Mouse (Mus musculus): ENCODE measurements around the gene AF067063. TPM values are rescaled to one million over a fixed set of nuclear protein-coding genes. Genes with fewer than 3 reads are reported as not detected.

AF067063 gene
- polyA plus RNA-seq, 1 experiment from 2014 or later: not detected

GRCm38 (mm10) chr13:119792791-119793404 lies 37.1 kb downstream of the AF067063 start:
- no peak for ATAC-seq
- Histone ChIP-seq H3K27ac (no peak overlapping the region), H3K4me1 (peaks cover 35% of the 10 kb centered on the region), H3K9me3 (replicated peaks) (no peaks in the 10 kb centered on the region), H3K4me2 (no peak overlapping the region), H3K4me3 (no peak overlapping the region), H3K36me3 (peaks cover 12% of the 10 kb centered on the region), H3K27me3 (replicated peaks) (no peaks in the 10 kb centered on the region), H3K9ac (no peak overlapping the region)
- WGBS (ENCODE audit: insufficient replicate concordance): 40% methylated on average over 5 of the region's 5 CpGs

GRCm38 (mm10) chr13:119791580-119792135 lies 38.4 kb downstream of the AF067063 start:
- Histone ChIP-seq H3K4me1 (peaks cover 38% of the 10 kb centered on the region), H3K9me3 (replicated peaks) (no peaks in the 10 kb centered on the region), H3K9ac (peak overlapping the region; percentile 94), H3K27me3 (replicated peaks) (no peaks in the 10 kb centered on the region), H3K36me3 (peaks cover 23% of the 10 kb centered on the region), H3K4me2 (peak overlapping the region; percentile 92), H3K4me3 (peak overlapping the region; percentile 91), H3K27ac (peak overlapping the region; percentile 89)
- ATAC-seq: no peak
- 3% methylated on average over 18 of the region's 18 CpGs for WGBS (ENCODE audit: insufficient replicate concordance)

GRCm38 (mm10) chr13:119790761-119791579 lies 39.0 kb downstream of the AF067063 start, which contains the start of gene Zfp131:
Gene Zfp131 (minus strand): TSS chr13:119790889.
- H3K9ac ChIP-seq: peak within 1 kb of the TSS; percentile 94
- peak within 1 kb of the TSS; percentile 91 for H3K4me3 ChIP-seq
- H3K27me3 ChIP-seq (replicated peaks): no peaks in the 10 kb centered on the region
- H3K4me1 ChIP-seq: peaks cover 39% of the 10 kb centered on the region
- ATAC-seq: peak; percentile 97
- under 1% methylated on average over 64 of the region's 86 CpGs for WGBS (ENCODE audit: insufficient replicate concordance)
- peak within 1 kb of the TSS; percentile 89 for H3K27ac ChIP-seq
- peak within 1 kb of the TSS; percentile 92 for H3K4me2 ChIP-seq
- H3K36me3 ChIP-seq: peaks cover 28% of the 10 kb centered on the region
- H3K9me3 ChIP-seq (replicated peaks): no peaks in the 10 kb centered on the region

GRCm38 (mm10) chr13:119789851-119790717 lies 39.9 kb downstream of the AF067063 start:
- peak overlapping the region; percentile 94 for H3K9ac ChIP-seq
- H3K4me2 ChIP-seq: peak overlapping the region; percentile 92
- ATAC-seq: peak; percentile 66
- whole genome bisulfite sequencing (ENCODE audit: insufficient replicate concordance): under 1% methylated on average over 55 of the region's 66 CpGs
- peak overlapping the region; percentile 91 for H3K4me3 ChIP-seq
- H3K27me3 ChIP-seq (replicated peaks): no peaks in the 10 kb centered on the region
- peak overlapping the region; percentile 89 for H3K27ac ChIP-seq
- H3K36me3 ChIP-seq: peaks cover 37% of the 10 kb centered on the region
- H3K9me3 ChIP-seq (replicated peaks): no peaks in the 10 kb centered on the region
- peaks cover 39% of the 10 kb centered on the region for H3K4me1 ChIP-seq

- no peak for ATAC-seq
- peaks cover 89% of the 10 kb centered on the region for H3K36me3 ChIP-seq
- no peak overlapping the region for H3K9ac ChIP-seq
- H3K4me2 ChIP-seq: no peak overlapping the region
- H3K4me3 ChIP-seq: no peak overlapping the region
- 72% methylated on average over 4 of the region's 4 CpGs for WGBS (ENCODE audit: insufficient replicate concordance)
- peaks cover 5% of the 10 kb centered on the region for H3K4me1 ChIP-seq
- H3K27me3 ChIP-seq (replicated peaks): no peaks in the 10 kb centered on the region
- no peaks in the 10 kb centered on the region for H3K9me3 ChIP-seq (replicated peaks)
- H3K27ac ChIP-seq: no peak overlapping the region
These were observed 46.4 kb downstream of the AF067063 start for GRCm38 (mm10) chr13:119783581-119783980.

Other genes with a start within 250 kb of the AF067063 start
- gene Ccl28, start 206.4 kb downstream of the AF067063 start, polyA plus RNA-seq (2016; fragmentation: Nextera tagmentation; extraction: Ambion mirVana): not detected in 2 replicates
- 105 and 111 TPM in 2 replicates for gene Hmgcs1, start 139.8 kb downstream of the AF067063 start, polyA plus RNA-seq (2016; fragmentation: Nextera tagmentation; extraction: Ambion mirVana)
- gene Nim1k, start 74.3 kb downstream of the AF067063 start, polyA plus RNA-seq (2016; fragmentation: Nextera tagmentation; extraction: Ambion mirVana): 0.07 and 0.23 TPM in 2 replicates
- 25.5 and 28.4 TPM in 2 replicates for gene Zfp131, start 39.3 kb downstream of the AF067063 start, polyA plus RNA-seq (2016; fragmentation: Nextera tagmentation; extraction: Ambion mirVana)
- not detected in 2 replicates for gene D13Ertd608e, start 5.8 kb upstream of the AF067063 start, polyA plus RNA-seq (2016; fragmentation: Nextera tagmentation; extraction: Ambion mirVana)
- not detected in 2 replicates for gene Tcstv1, start 64.6 kb upstream of the AF067063 start, polyA plus RNA-seq (2016; fragmentation: Nextera tagmentation; extraction: Ambion mirVana)
- gene Gm21761, start 99.1 kb upstream of the AF067063 start, polyA plus RNA-seq (2016; fragmentation: Nextera tagmentation; extraction: Ambion mirVana): not detected in 2 replicates
- not detected in 2 replicates for gene B020031M17Rik, start 120.6 kb upstream of the AF067063 start, polyA plus RNA-seq (2016; fragmentation: Nextera tagmentation; extraction: Ambion mirVana)
- gene Gm36079, start 196.8 kb upstream of the AF067063 start, polyA plus RNA-seq (2016; fragmentation: Nextera tagmentation; extraction: Ambion mirVana): not detected in 2 replicates
- gene Gm21188, start 222.0 kb upstream of the AF067063 start, polyA plus RNA-seq (2016; fragmentation: Nextera tagmentation; extraction: Ambion mirVana): not detected in 2 replicates